Comparison of ENCODE assay signal across 7 mouse cellular contexts in genomic region chr3:121425861-121426620, GRCm38 (mm10). TPM values are rescaled to one million over a fixed set of nuclear protein-coding genes. Genes with fewer than 3 reads are reported as not detected.
A peak's percentile ranks its signal among the peaks of the same experiment; 100 is the strongest.
DNase-seq lines count a peak whose midpoint lies in the region; ATAC-seq and TF ChIP-seq lines count a peak whose summit lies in the region.

TSS of gene Cnn3 (plus strand) at chr3:121426497.

- peak within 1 kb of the TSS; percentile 86 for H3K4me2 ChIP-seq in embryonic facial prominence, embryonic 11.5 days (ENCODE audit: low read depth, low read length)
- H3K4me2 ChIP-seq in intestine, postnatal 0 days (replicated peaks; ENCODE audit: low read depth): peak within 1 kb of the TSS; percentile 80
- H3K4me2 ChIP-seq in midbrain, embryonic 12.5 days (replicated peaks): peak within 1 kb of the TSS; percentile 77

- under 1% methylated on average over 42 of the region's 66 CpGs for WGBS in embryonic facial prominence, embryonic 11.5 days
- WGBS in intestine, postnatal 0 days: under 1% methylated on average over 56 of the region's 66 CpGs
- 1% methylated on average over 54 of the region's 66 CpGs for WGBS in midbrain, embryonic 12.5 days
- WGBS in small intestine, adult 2 months: 1% methylated on average over 64 of the region's 66 CpGs

- H3K4me3 ChIP-seq in embryonic facial prominence, embryonic 11.5 days (ENCODE audit: low read depth, low read length): peak within 1 kb of the TSS; percentile 89
- H3K4me3 ChIP-seq in intestine, postnatal 0 days (ENCODE audit: low read depth, low read length): peak within 1 kb of the TSS; percentile 70
- H3K4me3 ChIP-seq in midbrain, embryonic 12.5 days: peak within 1 kb of the TSS; percentile 89
- peak within 1 kb of the TSS; percentile 85 for H3K4me3 ChIP-seq in small intestine, adult 2 months (ENCODE audit: low read depth, low read length)

- no peaks in the 10 kb centered on the region for H3K36me3 ChIP-seq in embryonic facial prominence, embryonic 11.5 days (replicated peaks; ENCODE audit: control insufficient read depth, insufficient read depth, low read depth, low read length)
- H3K36me3 ChIP-seq in intestine, postnatal 0 days (ENCODE audit: control insufficient read depth, insufficient read depth): no peaks in the 10 kb centered on the region
- H3K36me3 ChIP-seq in midbrain, embryonic 12.5 days: no peaks in the 10 kb centered on the region
- H3K36me3 ChIP-seq in small intestine, adult 2 months (ENCODE audit: control insufficient read depth, insufficient read depth, low read length): no peaks in the 10 kb centered on the region

- peak; percentile 90 for ATAC-seq in embryonic facial prominence, embryonic 11.5 days (replicated peaks; ENCODE audit: insufficient number of reproducible peaks, low FRiP score, low TSS enrichment, low read depth)
- ATAC-seq in granulocyte monocyte progenitor cell, adult 5-6 weeks (replicated peaks; ENCODE audit: poor library complexity, severe bottlenecking): peak; percentile 76
- ATAC-seq in intestine, postnatal 0 days: peak; percentile 67
- ATAC-seq in midbrain, embryonic 12.5 days (ENCODE audit: low FRiP score, low read depth): peak; percentile 90

- no peak for TF ChIP-seq CTCF in intestine, postnatal 0 days (IDR thresholded peaks at IDR 0.05; ENCODE audit: low read depth)
- no peak for TF ChIP-seq CTCF in small intestine, adult 2 months (IDR thresholded peaks at IDR 0.05; ENCODE audit: extremely low read depth, insufficient read length, insufficient replicate concordance, low read depth, low read length)

- H3K27ac ChIP-seq in embryonic facial prominence, embryonic 11.5 days (replicated peaks; ENCODE audit: low read depth, low read length): peak within 1 kb of the TSS; percentile 88
- peak within 1 kb of the TSS; percentile 89 for H3K27ac ChIP-seq in intestine, postnatal 0 days (ENCODE audit: low read depth, low read length)
- H3K27ac ChIP-seq in midbrain, embryonic 12.5 days (replicated peaks): peak within 1 kb of the TSS; percentile 99
- peak within 1 kb of the TSS; percentile 79 for H3K27ac ChIP-seq in small intestine, adult 2 months (ENCODE audit: insufficient read depth, low read depth, low read length)

- intact Hi-C loops in left cerebral cortex, postnatal 4 days (cut with DNase I): loop anchor here (5.0 kb wide), 1 partner anchor 119 kb away; no protein-coding TSS in a partner anchor

- peaks cover 3% of the 10 kb centered on the region for H3K4me1 ChIP-seq in embryonic facial prominence, embryonic 11.5 days (ENCODE audit: control insufficient read depth, insufficient read depth, low read length)
- no peaks in the 10 kb centered on the region for H3K4me1 ChIP-seq in intestine, postnatal 0 days (replicated peaks; ENCODE audit: control insufficient read depth, insufficient read depth, low read length)
- peaks cover 36% of the 10 kb centered on the region for H3K4me1 ChIP-seq in midbrain, embryonic 12.5 days
- H3K4me1 ChIP-seq in small intestine, adult 2 months (ENCODE audit: control insufficient read depth, insufficient read depth, insufficient read length, low read length): peaks cover 3% of the 10 kb centered on the region

- H3K27me3 ChIP-seq in embryonic facial prominence, embryonic 11.5 days (ENCODE audit: control insufficient read depth, insufficient read depth, low read length): no peaks in the 10 kb centered on the region
- H3K27me3 ChIP-seq in intestine, postnatal 0 days (replicated peaks; ENCODE audit: control insufficient read depth, insufficient read depth, low read length): peaks cover 16% of the 10 kb centered on the region; the same call in 1 of the 2 replicates
- H3K27me3 ChIP-seq in midbrain, embryonic 12.5 days: peaks cover 11% of the 10 kb centered on the region
- no peaks in the 10 kb centered on the region for H3K27me3 ChIP-seq in small intestine, adult 2 months (ENCODE audit: control insufficient read depth, insufficient read depth, low read length)

- no peaks in the 10 kb centered on the region for H3K9me3 ChIP-seq in embryonic facial prominence, embryonic 11.5 days (replicated peaks; ENCODE audit: control insufficient read depth, low read length)
- no peaks in the 10 kb centered on the region for H3K9me3 ChIP-seq in intestine, postnatal 0 days (ENCODE audit: control insufficient read depth)
- H3K9me3 ChIP-seq in midbrain, embryonic 12.5 days: no peaks in the 10 kb centered on the region

- TF ChIP-seq POLR2A in small intestine, adult 2 months (IDR thresholded peaks at IDR 0.05; ENCODE audit: low read depth, low read length): peak; percentile 67

- peak; percentile 97 for DNase-seq in adrenal gland, postnatal 25 days
- peak; percentile 97 for DNase-seq in embryonic facial prominence, embryonic 11.5 days (ENCODE audit: low spot score)
- peak; percentile 97 for DNase-seq in left cerebral cortex, postnatal 4 days

- peak within 1 kb of the TSS; percentile 98 for H3K9ac ChIP-seq in embryonic facial prominence, embryonic 11.5 days (replicated peaks; ENCODE audit: low read length)
- H3K9ac ChIP-seq in intestine, postnatal 0 days (ENCODE audit: low read depth, low read length): peak within 1 kb of the TSS; percentile 76
- peak within 1 kb of the TSS; percentile 98 for H3K9ac ChIP-seq in midbrain, embryonic 12.5 days (replicated peaks)

RNA-seq across cellular contexts. Expression of gene Cnn3, which starts in this region (rescaled TPM):
- total RNA-seq in adrenal gland, postnatal 25 days (2021): 220 and 297 TPM in 2 replicates
- 1,087 and 1,113 TPM in 2 replicates for polyA plus RNA-seq in embryonic facial prominence, embryonic 11.5 days (2014; fragmentation: Nextera tagmentation; extraction: Ambion mirVana)
- 34.5 and 37.7 TPM in 2 replicates for total RNA-seq in granulocyte monocyte progenitor cell, adult 5-6 weeks (2014; fragmentation: Nextera tagmentation)
- total RNA-seq in granulocyte monocyte progenitor cell, adult 5-6 weeks (2017): 24.6 and 28.0 TPM in 2 replicates
- 132 and 135 TPM in 2 replicates for polyA plus RNA-seq in intestine, postnatal 0 days (2015; fragmentation: Nextera tagmentation; extraction: Ambion mirVana)
- total RNA-seq in left cerebral cortex, postnatal 4 days (2021): 100 to 1,000 TPM; 101 to 110 TPM
- polyA plus RNA-seq in midbrain, embryonic 12.5 days (2016; fragmentation: Nextera tagmentation; extraction: Ambion mirVana): 905 and 975 TPM in 2 replicates
- polyA plus RNA-seq in small intestine, adult 2 months (2012; rRNA removed): 52.8 and 67.8 TPM in 2 replicates

Comparison
In these comparisons a context has a peak if more than half of its experiments do, and no peak if none do; other contexts are left out.
1. Peak in every context shown above with its lines: DNase-seq, ATAC-seq, H3K4me3 ChIP-seq and H3K27ac ChIP-seq.